Mouse (Mus musculus) testis, adult 2 months (tissue): ENCODE results near the gene Plrg1. TPM values are rescaled to one million over a fixed set of nuclear protein-coding genes. Genes with fewer than 3 reads are reported as not detected.

ENCODE experiments used
- H3K27ac ChIP-seq: fragments of 200-500 bp; 2 replicates; pipeline ENCODE4 v1.5.1; 2012; ENCODE audit warnings: low read depth, low read length; ENCODE audit not compliant: control insufficient read depth, insufficient read depth
- H3K27me3 ChIP-seq: fragments of 200-500 bp; 2 replicates; pipeline ENCODE4 v1.6.1; 2012; ENCODE audit warnings: mild to moderate bottlenecking, low read length, moderate library complexity; ENCODE audit not compliant: control insufficient read depth, insufficient read depth
- H3K36me3 ChIP-seq: fragments of 200-500 bp; 2 replicates; pipeline ENCODE4 v1.6.1; 2012; ENCODE audit warnings: mild to moderate bottlenecking, low read length; ENCODE audit not compliant: control insufficient read depth, insufficient read depth
- H3K4me1 ChIP-seq: fragments of 200-500 bp; 2 replicates; pipeline ENCODE4 v1.6.1; 2012; ENCODE audit warnings: low read length; ENCODE audit not compliant: control insufficient read depth, insufficient read depth
- H3K4me3 ChIP-seq: fragments of 200-500 bp; 2 replicates; pipeline ENCODE4 v1.5.1; 2012; ENCODE audit warnings: low read depth, mild to moderate bottlenecking, low read length, moderate library complexity, mixed read lengths; ENCODE audit not compliant: control insufficient read depth
- CTCF ChIP-seq: fragments of 200-500 bp; IDR thresholded peaks from 2 replicates; pipeline ENCODE4 v1.5.1; 2012; ENCODE audit warnings: low read depth, mild to moderate bottlenecking, inconsistent platforms, low read length, moderate library complexity; ENCODE audit not compliant: control insufficient read depth, insufficient read depth, insufficient replicate concordance
- POLR2A ChIP-seq: fragments of 200-500 bp; IDR thresholded peaks from 2 replicates; pipeline ENCODE4 v1.6.1; 2012; ENCODE audit warnings: low read depth, mild to moderate bottlenecking, inconsistent platforms, low read length, moderate library complexity; ENCODE audit not compliant: control insufficient read depth
- polyA plus RNA-seq: library from polyadenylated mRNA; depleted of rRNA; stranded (reverse); fragments of >200 nt; gene quantifications from 2 replicates; pipeline ENCODE4 v1.2.3, GENCODE M21; 2012

Plrg1 gene
- polyA plus RNA-seq, 1 experiment: 31.4 TPM

DNA sequence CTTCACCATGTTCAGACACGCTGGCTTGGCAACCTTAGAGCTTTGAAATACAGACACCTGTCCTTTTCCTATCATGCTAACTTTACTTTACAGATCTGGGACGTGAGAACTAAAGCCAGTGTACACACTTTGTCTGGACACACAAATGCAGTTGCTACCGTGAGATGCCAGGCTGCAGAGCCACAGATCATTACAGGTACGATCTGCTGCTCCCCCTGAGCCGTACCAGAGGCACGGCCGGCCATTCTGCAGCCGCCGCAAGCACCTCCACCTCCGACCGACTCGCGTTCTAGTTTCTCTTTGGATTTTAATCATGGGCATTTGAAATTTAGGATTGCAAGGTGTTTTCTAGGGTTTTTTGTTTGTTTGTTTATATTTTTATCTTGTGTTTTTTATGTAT, 13.5 kb downstream of the Plrg1 start:
- H3K4me3 ChIP-seq: no peak overlapping the region
- no peaks in the 10 kb centered on the region for H3K4me1 ChIP-seq
- no peak overlapping the region for H3K27ac ChIP-seq
- H3K36me3 ChIP-seq: peaks cover 1% of the 10 kb centered on the region
- no peak for TF ChIP-seq CTCF
- TF ChIP-seq POLR2A: no peak
- H3K27me3 ChIP-seq: no peaks in the 10 kb centered on the region

DNA sequence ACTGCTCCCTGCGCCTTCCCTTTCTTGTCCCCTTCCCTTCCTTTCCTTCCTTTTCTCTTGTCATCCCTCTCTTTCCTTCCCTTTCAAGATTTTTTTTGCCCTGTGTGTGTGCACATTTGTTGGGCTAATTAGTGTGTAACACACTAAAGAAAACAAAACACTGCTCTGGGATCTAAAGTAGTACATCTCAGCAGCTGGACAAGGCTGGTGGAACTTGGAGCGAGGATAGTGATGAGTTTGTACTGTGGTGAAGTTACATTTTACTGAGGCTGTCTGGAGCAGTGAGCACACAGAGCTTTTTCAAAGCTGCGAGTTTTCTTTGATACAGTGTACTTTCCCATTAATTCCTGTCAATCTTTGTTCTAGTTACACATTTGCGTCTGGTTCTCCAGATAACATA, 14.9 kb downstream of the Plrg1 start:
- Histone ChIP-seq H3K4me3 (no peak overlapping the region), H3K36me3 (peaks cover 1% of the 10 kb centered on the region), H3K27ac (no peak overlapping the region), H3K4me1 (no peaks in the 10 kb centered on the region), H3K27me3 (no peaks in the 10 kb centered on the region)
- no peak for TF ChIP-seq CTCF

DNA sequence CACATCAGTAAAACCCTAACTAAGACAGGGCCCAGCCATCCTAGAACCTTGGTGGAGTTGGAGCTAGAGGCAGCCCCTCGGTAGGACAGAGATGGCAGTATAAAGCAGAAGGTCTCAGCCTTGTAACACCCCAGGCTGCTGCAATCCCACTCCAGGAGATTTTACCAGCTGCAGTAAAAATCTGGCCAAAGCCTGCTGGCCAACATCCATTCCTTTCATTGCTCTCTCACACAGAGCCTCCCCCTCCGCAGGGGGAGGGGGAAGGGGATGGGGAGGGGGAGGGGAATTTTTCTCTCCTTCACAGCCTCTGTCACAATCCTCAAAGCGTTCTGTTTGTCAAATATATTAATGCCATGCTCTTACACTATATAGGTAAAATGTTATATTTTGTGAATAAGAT, 21.2 kb downstream of the Plrg1 start:
- no peaks in the 10 kb centered on the region for H3K27me3 ChIP-seq
- H3K27ac ChIP-seq: no peak overlapping the region
- TF ChIP-seq CTCF (no peak), POLR2A (no peak)
- no peaks in the 10 kb centered on the region for H3K4me1 ChIP-seq
- H3K36me3 ChIP-seq: no peaks in the 10 kb centered on the region; the same call in none of the 2 replicates
- no peak overlapping the region for H3K4me3 ChIP-seq

DNA sequence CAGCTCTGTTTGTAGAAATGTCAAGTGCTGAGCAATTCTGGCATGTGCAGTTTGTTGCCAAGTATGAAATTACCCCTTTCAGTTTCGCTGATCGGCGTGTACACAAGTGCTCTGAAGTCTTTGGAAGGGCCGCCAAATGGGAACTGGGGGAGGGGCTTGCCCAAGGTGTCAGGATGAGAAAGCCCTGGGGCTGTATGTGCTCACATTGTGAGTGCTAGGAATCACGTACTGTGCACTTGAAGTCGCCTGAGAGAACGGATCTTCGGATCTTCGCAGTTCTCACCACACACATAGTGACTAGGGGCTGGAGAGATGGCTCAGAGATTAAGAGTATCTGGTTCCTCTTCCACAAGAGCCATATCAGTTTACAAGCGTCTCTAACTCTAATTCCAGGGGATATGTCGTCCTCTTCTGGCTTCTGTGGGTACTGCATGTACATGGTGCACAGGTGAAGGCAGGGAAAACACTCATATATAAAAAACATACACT, 25.3 kb downstream of the Plrg1 start:
- Histone ChIP-seq H3K27me3 (no peaks in the 10 kb centered on the region), H3K27ac (no peak overlapping the region), H3K4me3 (no peak overlapping the region), H3K36me3 (no peaks in the 10 kb centered on the region), H3K4me1 (no peaks in the 10 kb centered on the region)
- TF ChIP-seq POLR2A (no peak), CTCF (peak; percentile 6; the same call in 1 of the 2 replicates)

DNA sequence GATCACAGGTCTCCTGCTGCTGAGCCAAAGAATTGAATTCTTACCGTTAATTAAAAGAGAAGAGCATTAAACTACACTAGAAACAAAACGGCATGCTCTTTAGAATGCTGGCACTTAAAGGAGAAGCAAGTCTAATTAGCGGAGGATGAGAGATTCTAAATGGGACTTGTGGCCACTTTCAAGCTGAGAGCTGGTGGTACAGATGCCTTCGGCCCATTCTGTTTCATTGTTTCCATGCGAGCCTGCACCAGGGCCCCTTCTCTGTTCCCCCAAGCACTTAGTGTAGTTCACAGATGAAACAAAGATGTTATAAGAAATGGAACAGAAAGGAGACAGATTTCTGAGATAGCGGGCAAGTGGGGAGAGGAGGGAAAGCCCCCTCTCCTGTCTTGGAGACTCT, 42.3 kb downstream of the Plrg1 start:
- H3K36me3 ChIP-seq: no peaks in the 10 kb centered on the region
- H3K27me3 ChIP-seq: no peaks in the 10 kb centered on the region
- peaks cover 2% of the 10 kb centered on the region; the same call in 1 of the 2 replicates for H3K4me1 ChIP-seq
- TF ChIP-seq CTCF (no peak), POLR2A (no peak)
- no peak overlapping the region for H3K4me3 ChIP-seq
- no peak overlapping the region for H3K27ac ChIP-seq

DNA sequence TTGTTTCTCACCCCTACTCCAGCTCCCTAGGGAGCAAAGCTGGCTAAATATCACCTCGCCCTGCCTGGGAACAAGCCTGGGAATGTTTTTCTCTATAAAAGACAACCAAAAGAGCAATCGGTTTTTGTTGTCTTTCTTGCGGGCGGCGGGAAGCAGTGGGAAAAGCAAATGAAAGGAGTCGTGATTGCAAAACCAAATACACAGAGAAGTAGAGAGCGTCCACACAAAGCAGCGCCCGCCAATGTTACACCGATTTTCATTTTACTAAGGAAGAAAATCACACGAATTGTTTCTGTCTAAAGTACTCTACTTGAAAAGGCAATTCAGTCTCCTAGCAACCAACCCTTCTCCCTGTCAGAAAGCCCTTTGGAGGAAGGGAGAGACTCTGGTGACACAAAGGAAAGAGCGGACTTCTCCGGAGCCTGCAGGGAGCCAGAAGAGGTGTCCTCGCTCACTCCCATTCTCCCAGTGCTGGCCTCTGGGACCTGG, 43.3 kb downstream of the Plrg1 start:
- Histone ChIP-seq H3K4me1 (peaks cover 2% of the 10 kb centered on the region; the same call in 1 of the 2 replicates), H3K27ac (no peak overlapping the region), H3K4me3 (no peak overlapping the region), H3K36me3 (no peaks in the 10 kb centered on the region), H3K27me3 (no peaks in the 10 kb centered on the region)
- TF ChIP-seq POLR2A: no peak
- TF ChIP-seq CTCF: no peak

DNA sequence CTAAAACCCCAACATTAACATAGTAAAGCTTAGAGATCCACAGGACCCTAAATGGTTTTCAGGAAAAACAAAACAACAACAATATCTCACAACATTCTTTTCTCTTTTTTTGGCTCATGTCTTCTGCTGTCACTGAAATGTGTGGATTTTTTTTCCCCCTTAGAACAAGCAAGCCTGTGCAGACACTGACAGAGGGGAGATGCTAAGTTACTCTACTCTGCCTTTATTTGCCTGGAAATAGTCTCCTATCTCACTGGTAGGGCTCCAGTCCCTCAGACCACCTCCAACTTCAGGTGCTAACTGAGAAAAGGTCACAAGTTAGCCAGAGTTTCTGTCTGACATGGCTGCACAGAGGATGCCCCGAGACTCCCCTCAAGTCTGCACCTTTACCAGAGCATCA, 43.8 kb downstream of the Plrg1 start:
- Histone ChIP-seq H3K4me1 (peaks cover 2% of the 10 kb centered on the region; the same call in 1 of the 2 replicates), H3K36me3 (no peaks in the 10 kb centered on the region), H3K27ac (no peak overlapping the region), H3K27me3 (no peaks in the 10 kb centered on the region), H3K4me3 (no peak overlapping the region)
- no peak for TF ChIP-seq POLR2A
- no peak for TF ChIP-seq CTCF

DNA sequence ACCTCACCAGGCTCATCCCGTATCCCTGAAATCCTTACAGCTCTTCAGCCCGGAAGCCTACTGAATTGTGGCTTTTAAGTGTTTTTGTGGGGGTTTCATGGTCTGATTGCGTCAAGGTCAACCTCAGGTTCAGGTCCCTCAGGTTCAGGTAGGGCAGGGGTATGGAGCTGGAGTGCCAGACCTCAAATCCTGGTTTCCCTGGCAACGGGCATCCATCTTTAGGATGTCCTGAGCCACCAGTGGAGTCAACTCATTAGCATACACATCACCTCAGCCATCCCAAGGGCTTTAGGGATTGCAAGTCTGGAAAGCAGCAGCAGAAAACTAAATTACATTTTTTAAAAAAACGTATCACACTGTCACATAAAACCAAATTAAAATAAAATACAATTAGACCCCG, 44.3 kb downstream of the Plrg1 start:
- Histone ChIP-seq H3K4me1 (peaks cover 2% of the 10 kb centered on the region; the same call in 1 of the 2 replicates), H3K4me3 (no peak overlapping the region), H3K27me3 (no peaks in the 10 kb centered on the region), H3K36me3 (no peaks in the 10 kb centered on the region), H3K27ac (no peak overlapping the region)
- no peak for TF ChIP-seq POLR2A
- TF ChIP-seq CTCF: no peak
